Mouse (Mus musculus) bone marrow macrophage, adult 2 months (primary cell): ENCODE data around the gene Edf1.

Experiments used
- CTCF ChIP-seq: IDR thresholded peaks from 2 replicates; pipeline ENCODE4 v1.5.1; 2012; ENCODE audit warnings: low read depth, mild to moderate bottlenecking, low read length, moderate library complexity
- POLR2A ChIP-seq: IDR thresholded peaks from 2 replicates; pipeline ENCODE4 v1.6.1; 2012; ENCODE audit warnings: mild to moderate bottlenecking, low read depth, low read length, borderline replicate concordance

- TF ChIP-seq CTCF (peak; percentile 35; the same call in 1 of the 2 replicates), POLR2A (no peak)
Measured at GRCm38 (mm10) chr2:25577951-25578795, 20.5 kb downstream of the Edf1 start.
